Mouse (Mus musculus) stomach, postnatal 0 days (tissue): ENCODE data around the gene Mob3b. TPM values are rescaled to one million over a fixed set of nuclear protein-coding genes. Genes with fewer than 3 reads are reported as not detected.

Experiments used
- ATAC-seq: fragments of 200-750 bp; cut with Nextera tagmentation; 2 replicates; pipeline ENCODE4 v1.8.0; 2017; ENCODE audit not compliant: low FRiP score, low TSS enrichment
- DNase-seq: peaks from one replicate; pipeline ENCODE4 v3.0.0-alpha.2; 2016; ENCODE audit warnings: low spot score
- H3K27ac ChIP-seq: fragments of 300-500 bp; sonication (generic); replicated peaks from 2 replicates; pipeline ENCODE4 v1.5.1; 2014; ENCODE audit warnings: mild to moderate bottlenecking, control low read depth
- H3K27me3 ChIP-seq: fragments of 300-500 bp; sonication (generic); 2 replicates; pipeline ENCODE4 v1.6.1; 2014; ENCODE audit warnings: low read length; ENCODE audit not compliant: control insufficient read depth, insufficient read depth
- H3K36me3 ChIP-seq: fragments of 300-500 bp; sonication (generic); 2 replicates; pipeline ENCODE4 v1.6.1; 2014; ENCODE audit warnings: low read length, mixed read lengths; ENCODE audit not compliant: control insufficient read depth, insufficient read depth
- H3K4me1 ChIP-seq: fragments of 300-500 bp; sonication (generic); replicated peaks from 2 replicates; pipeline ENCODE4 v1.6.1; 2014; ENCODE audit warnings: antibody characterized with exemption; ENCODE audit not compliant: control insufficient read depth, insufficient read depth
- H3K4me2 ChIP-seq: fragments of 300-500 bp; sonication (generic); replicated peaks from 2 replicates; pipeline ENCODE4 v1.6.1; 2014; ENCODE audit warnings: low read depth, mild to moderate bottlenecking, control low read depth, moderate library complexity
- H3K4me3 ChIP-seq: fragments of 300-500 bp; sonication (generic); 2 replicates; pipeline ENCODE4 v1.5.1; 2014; ENCODE audit warnings: low read depth, low read length, control low read depth
- H3K9ac ChIP-seq: fragments of 300-500 bp; sonication (generic); 2 replicates; pipeline ENCODE4 v1.6.1; 2014; ENCODE audit warnings: mild to moderate bottlenecking, low read length, control low read depth, mixed read lengths
- H3K9me3 ChIP-seq: fragments of 300-500 bp; sonication (generic); 2 replicates; pipeline ENCODE4 v1.6.1; 2016; ENCODE audit warnings: low read length; ENCODE audit not compliant: control insufficient read depth
- CTCF ChIP-seq: IDR thresholded peaks from 2 replicates; pipeline ENCODE4 v1.5.1; 2016; ENCODE audit warnings: antibody characterized with exemption, low read depth, mild to moderate bottlenecking, moderate library complexity
- EP300 ChIP-seq: optimal IDR thresholded peaks from 2 replicates; pipeline ENCODE3; 2016; ENCODE audit warnings: antibody characterized with exemption
- WGBS: fragments of 180-500 bp; shearing (Covaris S2); extraction: QIAGEN DNeasy Blood & Tissue Kit; methylation state at CpG from one replicate; pipeline ENCODE4 v1.1.7; 2014; 5-methylcytosine and 5-hydroxymethylcytosine counted together
- polyA plus RNA-seq: library from polyadenylated mRNA; unstranded; fragments of >200 nt; fragmentation: Nextera tagmentation; extraction: Ambion mirVana; gene quantifications from 2 replicates; pipeline ENCODE4 v1.2.1, GENCODE M21; 2015

Mob3b gene
- polyA plus RNA-seq, 1 experiment from 2014 or later = 15.0 TPM

DNA sequence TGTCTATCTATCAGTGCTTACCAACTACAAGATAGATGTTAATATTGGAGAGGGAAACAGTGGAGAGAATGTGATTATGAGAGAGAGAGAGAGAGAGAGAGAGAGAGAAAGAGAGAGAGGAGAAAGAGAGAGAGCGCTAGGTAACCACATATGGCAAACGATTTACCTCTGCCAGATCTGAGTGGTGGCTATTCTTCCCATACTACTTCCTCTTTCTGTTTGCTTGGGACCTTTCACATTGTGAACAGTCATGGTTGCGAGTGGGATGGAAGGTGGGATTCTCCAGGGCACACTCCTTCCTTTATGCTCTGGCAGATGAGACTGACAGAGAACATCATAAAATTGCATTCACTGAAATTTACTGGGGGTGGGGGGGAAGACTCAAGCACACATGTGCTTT lies 40.1 kb downstream of the Mob3b start:
- TF ChIP-seq EP300 (no peak), CTCF (no peak)
- Histone ChIP-seq H3K4me2 (no peak overlapping the region), H3K4me1 (no peaks in the 10 kb centered on the region), H3K9me3 (no peaks in the 10 kb centered on the region), H3K27me3 (no peaks in the 10 kb centered on the region), H3K9ac (no peak overlapping the region), H3K4me3 (no peak overlapping the region), H3K27ac (no peak overlapping the region), H3K36me3 (no peaks in the 10 kb centered on the region)
- 86% methylated on average over 3 of the region's 3 CpGs for WGBS
- DNase-seq (no peak), ATAC-seq (no peak)

DNA sequence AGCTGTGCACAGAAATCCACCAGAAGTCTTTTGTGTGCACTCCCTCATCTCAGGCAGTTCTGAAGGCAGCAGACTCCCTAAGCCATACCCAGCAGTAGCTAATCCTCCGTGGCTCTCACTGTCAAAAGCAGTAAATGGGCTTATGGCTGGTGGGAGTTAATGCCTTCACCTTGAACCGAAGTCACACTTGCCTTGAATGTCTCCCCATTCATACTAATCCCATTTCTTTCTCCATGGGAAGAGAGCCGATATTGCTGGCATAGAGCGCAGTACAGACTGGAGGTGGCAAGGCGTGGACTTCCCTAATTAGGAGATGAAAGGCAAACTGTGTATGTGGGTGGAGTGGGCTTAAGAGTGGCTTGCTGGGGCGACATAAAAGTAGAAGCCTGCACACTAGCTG lies 41.4 kb downstream of the Mob3b start:
- H3K4me1 ChIP-seq = no peaks in the 10 kb centered on the region
- no peak overlapping the region for H3K4me2 ChIP-seq
- TF ChIP-seq EP300 (no peak), CTCF (no peak)
- DNase-seq (no peak), ATAC-seq (no peak)
- no peaks in the 10 kb centered on the region for H3K27me3 ChIP-seq
- H3K36me3 ChIP-seq = no peaks in the 10 kb centered on the region
- H3K9ac ChIP-seq = no peak overlapping the region
- no peak overlapping the region for H3K27ac ChIP-seq
- 60% methylated on average over 6 of the region's 6 CpGs for WGBS
- H3K9me3 ChIP-seq = no peaks in the 10 kb centered on the region
- no peak overlapping the region for H3K4me3 ChIP-seq

DNA sequence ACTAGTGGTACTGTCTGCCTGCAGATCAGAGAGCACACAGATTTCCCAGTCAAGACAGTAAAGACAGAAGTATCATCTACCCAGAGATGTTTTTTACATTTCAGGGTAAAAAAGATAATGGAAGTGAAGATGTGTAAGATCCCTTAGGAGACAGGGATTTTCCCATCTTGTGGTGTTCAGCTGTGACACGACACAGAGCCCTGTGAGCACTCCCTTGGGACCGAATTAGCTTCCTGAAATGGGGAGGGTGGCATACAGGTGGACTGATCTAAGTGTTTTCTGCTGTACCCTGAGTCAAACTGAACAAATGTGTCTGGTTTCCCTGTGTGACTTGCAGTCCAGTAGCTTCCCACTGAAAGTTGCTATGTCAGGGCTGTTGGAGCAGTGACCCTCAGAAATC lies 42.3 kb downstream of the Mob3b start:
- H3K27ac ChIP-seq = no peak overlapping the region
- 83% methylated on average over 2 of the region's 2 CpGs for WGBS
- H3K9me3 ChIP-seq = no peaks in the 10 kb centered on the region
- no peak for DNase-seq
- no peak for ATAC-seq
- H3K4me2 ChIP-seq = no peak overlapping the region
- no peaks in the 10 kb centered on the region for H3K4me1 ChIP-seq
- TF ChIP-seq CTCF (no peak), EP300 (no peak)
- no peak overlapping the region for H3K9ac ChIP-seq
- H3K4me3 ChIP-seq = no peak overlapping the region
- no peaks in the 10 kb centered on the region for H3K36me3 ChIP-seq
- H3K27me3 ChIP-seq = no peaks in the 10 kb centered on the region

GRCm38 (mm10) chr4:35113516-35114248 lies 43.6 kb downstream of the Mob3b start:
- Histone ChIP-seq H3K4me3 (no peak overlapping the region), H3K9ac (no peak overlapping the region), H3K36me3 (no peaks in the 10 kb centered on the region), H3K27me3 (no peaks in the 10 kb centered on the region), H3K27ac (0 out of 2 replicates have a peak overlapping the region, but pooled peaks have one; percentile 30), H3K4me1 (no peaks in the 10 kb centered on the region), H3K9me3 (no peaks in the 10 kb centered on the region), H3K4me2 (no peak overlapping the region)
- DNase-seq = no peak
- 50% methylated on average over 13 of the region's 13 CpGs for WGBS
- 0 out of 2 replicates have a peak, but pooled peaks have one; percentile 4 for ATAC-seq
- TF ChIP-seq EP300 (no peak), CTCF (no peak)

DNA sequence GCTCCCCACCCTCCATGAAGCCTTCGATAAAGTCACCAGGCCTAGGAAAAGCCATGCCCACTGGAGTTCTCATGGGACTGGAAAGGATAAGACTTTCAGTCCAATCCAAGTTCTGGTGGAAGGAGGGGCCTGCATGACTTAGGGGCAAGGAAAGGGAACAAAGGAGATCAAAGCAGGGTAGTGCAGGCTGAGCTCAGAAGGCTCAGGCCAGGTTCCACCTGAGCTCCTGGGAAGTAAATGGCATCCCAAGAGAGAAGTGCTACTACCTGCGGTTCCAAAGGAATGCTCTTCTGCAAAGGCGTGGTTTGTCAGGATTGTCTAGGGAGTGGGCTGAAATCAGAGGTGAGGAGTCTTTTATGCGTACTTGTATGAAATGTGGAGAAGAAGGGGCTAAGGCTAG lies 44.8 kb downstream of the Mob3b start:
- Histone ChIP-seq H3K4me3 (no peak overlapping the region), H3K4me1 (no peaks in the 10 kb centered on the region), H3K4me2 (no peak overlapping the region), H3K27ac (no peak overlapping the region), H3K27me3 (no peaks in the 10 kb centered on the region), H3K9me3 (no peaks in the 10 kb centered on the region), H3K9ac (no peak overlapping the region), H3K36me3 (no peaks in the 10 kb centered on the region)
- no peak for DNase-seq
- ATAC-seq = no peak
- 73% methylated on average over 4 of the region's 4 CpGs for WGBS
- TF ChIP-seq EP300 = no peak

DNA sequence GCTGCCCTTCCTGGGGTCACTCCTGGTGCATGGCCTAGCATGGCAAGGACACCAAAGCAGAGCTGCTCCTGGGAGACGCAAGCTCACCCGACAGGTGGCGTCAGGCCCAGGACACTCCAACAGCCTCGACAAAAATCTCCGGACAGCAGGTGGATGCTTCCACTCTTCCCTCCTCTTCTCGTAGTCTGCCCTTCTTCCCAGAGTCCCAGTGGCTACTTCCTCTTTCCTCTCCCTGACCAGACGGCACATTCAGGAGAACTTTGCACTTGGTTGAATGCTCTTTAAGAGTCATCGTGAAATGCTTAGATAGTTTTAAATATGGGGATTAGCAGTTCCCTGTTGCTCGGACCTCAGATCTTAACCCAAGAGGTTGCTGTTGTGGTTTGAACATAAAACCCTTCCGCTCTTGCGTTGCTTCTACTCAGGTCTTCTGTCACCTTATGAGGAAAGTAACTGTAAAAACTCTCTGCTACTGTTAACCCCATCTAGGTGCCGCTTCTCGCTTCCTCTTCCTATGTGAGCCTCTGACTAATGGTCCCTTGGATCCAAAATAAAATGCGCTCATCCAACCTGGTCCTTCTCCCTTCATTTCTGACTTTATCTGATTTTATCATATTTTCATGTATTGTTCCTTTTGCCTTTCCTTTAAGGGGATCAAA lies 52.0 kb downstream of the Mob3b start:
- Histone ChIP-seq H3K9ac (no peak overlapping the region), H3K27ac (no peak overlapping the region), H3K4me3 (no peak overlapping the region), H3K27me3 (no peaks in the 10 kb centered on the region), H3K4me2 (no peak overlapping the region), H3K36me3 (no peaks in the 10 kb centered on the region), H3K4me1 (no peaks in the 10 kb centered on the region), H3K9me3 (no peaks in the 10 kb centered on the region)
- DNase-seq (no peak), ATAC-seq (no peak)
- 74% methylated on average over 14 of the region's 14 CpGs for WGBS
- no peak for TF ChIP-seq CTCF
